Mouse (Mus musculus) left cerebral cortex, postnatal 14 days (tissue): ENCODE results near the gene S100a9. TPM values are rescaled to one million over a fixed set of nuclear protein-coding genes. Genes with fewer than 3 reads are reported as not detected.
A peak's percentile ranks its signal among the peaks of the same experiment; 100 is the strongest.

Experiments used
- DNase-seq, 2 experiments: peaks; one replicate each; pipeline ENCODE4 v3.0.0; 2021 to 2022; ENCODE audit warnings: low spot score in 2 of 2, mixed read lengths in 1 of 2
- intact Hi-C: fragments of 180-260 bp; cut with DNase I; formaldehyde crosslinking; loops from one replicate; pipeline ENCODE4 v1.15.1; 2025
- long read RNA-seq, 2 experiments: library from polyadenylated mRNA; stranded (forward); transcript quantifications; one replicate each; pipeline ENCODE4 v2.0.0; 2021
- total RNA-seq, 2 experiments: library from RNA; stranded (reverse); gene quantifications; 2 replicates each; pipeline ENCODE4 v1.2.3; 2021

Gene S100a9
- total RNA-seq, result 1 to 10 TPM in 1 of 2 experiments, not detected in 1; 2.5 TPM
- long read RNA-seq, experiment 1, result 0 reads
- long read RNA-seq, experiment 2, result 0 reads

DNA sequence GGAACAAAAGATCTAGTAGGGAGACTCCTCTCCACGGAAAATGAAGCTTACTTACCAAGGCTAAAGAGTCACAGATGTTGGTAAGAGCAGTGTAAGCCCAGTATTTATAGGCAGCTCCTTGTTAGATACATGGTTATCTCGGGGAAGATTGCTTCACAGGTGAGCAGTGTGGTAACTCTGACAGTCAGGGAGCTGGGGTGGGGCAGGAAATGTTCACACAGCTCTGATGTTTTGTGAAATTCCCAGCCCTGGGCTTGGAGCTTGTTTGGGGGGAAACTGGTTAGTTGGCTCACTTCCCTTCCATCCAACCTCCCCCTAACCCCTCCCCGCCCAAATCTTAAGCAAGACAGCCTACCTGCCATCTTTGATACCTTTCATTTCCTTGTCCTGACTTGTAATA is at the start of gene S100a9:
TSS of gene S100a9 (minus strand) at position 109 of the 400 bp plus-strand sequence.
- no peak for DNase-seq
- intact Hi-C loops, result no loop called here

DNA sequence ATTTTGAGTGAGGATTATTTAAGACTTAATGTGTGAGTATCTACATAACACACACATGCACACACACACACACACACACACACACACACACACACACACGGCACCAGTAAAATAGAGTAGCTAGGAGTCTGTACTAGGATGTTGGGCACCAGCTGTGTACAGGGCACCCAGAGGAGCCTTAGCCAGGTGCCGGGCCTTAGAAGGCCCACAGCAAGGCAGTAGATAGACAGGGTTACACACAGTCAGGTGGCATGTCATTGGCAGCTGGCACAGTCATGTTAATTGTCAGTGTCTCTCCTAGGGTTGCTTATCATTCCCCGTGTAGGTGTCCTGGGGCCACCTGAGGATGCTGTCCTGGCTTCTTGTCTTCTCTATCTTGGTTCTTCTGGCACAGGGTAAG is 31.1 kb upstream of the S100a9 start, which contains the start of gene Pglyrp4:
TSS of gene Pglyrp4 (plus strand) at position 301 of the 400 bp plus-strand sequence.
- intact Hi-C loops, result no loop called here
- no peak for DNase-seq

DNA sequence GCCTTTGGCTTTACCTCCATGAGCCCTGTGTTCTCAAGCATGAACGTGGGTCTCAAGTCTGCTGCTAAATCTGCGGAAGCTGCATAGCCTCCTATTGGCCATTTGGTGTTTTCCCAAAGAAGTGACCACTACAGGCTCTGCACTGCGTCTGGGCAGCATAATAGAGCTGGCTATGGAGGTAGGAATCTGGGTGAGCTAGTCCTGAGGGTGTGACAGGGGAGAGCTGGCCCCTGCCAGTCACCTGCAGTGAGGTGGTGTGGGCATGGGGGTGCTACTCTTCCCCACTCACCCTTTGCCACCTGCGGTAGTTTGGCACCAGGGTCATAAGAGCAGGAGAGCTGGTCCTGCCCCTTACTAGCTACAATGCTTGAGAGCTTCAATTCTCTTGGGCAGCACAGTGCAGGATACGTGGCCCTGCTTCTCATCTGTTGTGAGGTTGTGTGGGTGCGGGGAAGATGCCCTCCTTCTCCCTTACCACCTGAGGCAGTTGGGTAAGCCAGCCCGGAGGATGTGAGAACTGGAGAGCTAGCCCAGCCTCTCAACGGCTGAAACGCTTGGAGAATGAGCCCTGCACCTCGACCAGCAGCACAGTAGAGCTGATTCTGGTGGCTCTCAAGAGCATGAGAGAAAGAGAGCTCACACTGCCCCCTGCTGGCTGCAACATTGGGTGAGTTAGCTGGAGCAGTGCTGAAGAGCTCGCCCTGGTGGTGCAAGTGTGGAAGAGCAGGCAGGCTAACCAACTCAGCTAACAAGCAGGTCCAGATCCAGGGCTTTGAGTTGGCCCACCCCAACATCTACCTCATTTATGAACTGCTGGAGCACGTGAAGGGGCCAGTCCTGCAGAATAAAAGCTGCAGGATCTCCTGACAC is 14.3 kb upstream of the S100a9 start:
- DNase-seq, result peak; percentile 90 to 96
- intact Hi-C loops, result loop anchor here (2.0 to 5.0 kb wide), 2 partner anchors 53 to 219 kb away; partner anchors contain the start of gene Snapin

DNA sequence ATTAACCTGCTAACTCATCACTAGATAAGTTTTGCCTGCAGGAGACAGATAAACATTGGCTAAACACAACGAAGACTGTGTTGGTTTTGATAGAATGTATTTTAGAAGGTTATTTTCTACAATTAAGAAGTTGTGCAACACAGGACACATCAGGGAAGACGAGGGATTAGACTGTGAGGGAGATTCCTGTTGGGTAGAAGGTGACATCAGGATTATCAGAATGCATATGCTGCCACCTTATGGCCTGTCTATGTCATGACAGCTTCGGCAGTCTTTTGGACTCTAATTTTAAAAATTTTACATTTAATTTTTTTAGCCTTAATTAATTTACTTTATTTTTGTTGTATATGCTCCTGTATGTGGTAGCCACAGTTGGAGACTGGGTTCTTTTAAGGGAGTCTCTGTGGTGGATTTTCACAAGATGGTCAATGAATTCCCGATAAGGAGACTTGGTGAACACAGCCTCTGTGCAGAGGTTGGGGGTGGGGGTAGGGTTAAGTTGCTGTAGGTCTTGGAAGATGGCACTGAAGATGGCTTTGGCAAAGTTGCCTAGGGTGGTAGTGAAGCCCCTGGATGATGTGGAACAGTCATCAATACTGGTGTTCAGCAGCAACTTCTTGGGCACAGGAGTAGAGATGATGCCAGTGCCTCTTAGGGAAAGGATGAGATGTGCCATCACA is 13.1 kb upstream of the S100a9 start:
- DNase-seq, result peak; percentile 41 to 43
- intact Hi-C loops, result loop anchor here (2.0 to 5.0 kb wide), 2 partner anchors 51 to 218 kb away; partner anchors contain the start of gene Snapin

DNA sequence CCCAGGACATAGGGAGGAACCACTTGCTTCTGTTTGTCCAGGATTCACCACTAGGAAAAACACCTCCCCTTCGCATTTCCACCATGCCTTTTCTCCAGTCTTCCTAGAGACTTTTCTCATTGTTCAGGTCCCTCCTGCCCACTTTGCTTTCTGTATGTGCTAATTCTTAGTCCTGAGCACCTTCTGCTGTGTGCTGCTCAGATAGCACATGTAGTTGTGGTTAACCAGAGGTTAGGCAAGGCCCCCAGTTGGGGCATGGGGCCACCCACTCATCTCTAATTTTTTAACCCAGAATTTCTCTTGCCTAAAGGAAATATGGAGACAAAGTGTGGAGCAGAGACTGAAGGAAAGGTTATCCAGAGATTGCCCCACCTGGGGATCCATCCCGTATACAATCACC is 6.7 kb upstream of the S100a9 start:
- intact Hi-C loops, result no loop called here
- no peak for DNase-seq

DNA sequence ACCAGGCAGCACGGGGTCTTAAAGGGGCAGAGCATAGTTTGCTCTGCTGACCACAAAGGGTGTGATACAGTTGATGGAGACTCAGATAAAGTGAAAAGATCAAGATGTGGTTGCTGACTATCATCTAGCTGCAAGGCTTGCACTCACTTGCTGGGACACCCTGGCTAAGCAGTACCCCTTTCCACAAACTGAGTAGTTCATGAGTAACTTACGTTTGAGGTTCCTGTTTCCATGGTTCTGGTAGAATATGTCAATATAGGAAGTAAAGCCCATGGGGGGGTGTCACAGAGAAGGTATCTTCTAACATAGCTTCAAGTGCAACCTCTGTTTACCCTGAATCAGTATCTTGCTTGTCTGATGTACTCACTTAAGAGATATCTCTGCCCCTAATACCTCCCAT is 2.0 kb downstream of the S100a9 start:
- intact Hi-C loops, result no loop called here
- no peak for DNase-seq

DNA sequence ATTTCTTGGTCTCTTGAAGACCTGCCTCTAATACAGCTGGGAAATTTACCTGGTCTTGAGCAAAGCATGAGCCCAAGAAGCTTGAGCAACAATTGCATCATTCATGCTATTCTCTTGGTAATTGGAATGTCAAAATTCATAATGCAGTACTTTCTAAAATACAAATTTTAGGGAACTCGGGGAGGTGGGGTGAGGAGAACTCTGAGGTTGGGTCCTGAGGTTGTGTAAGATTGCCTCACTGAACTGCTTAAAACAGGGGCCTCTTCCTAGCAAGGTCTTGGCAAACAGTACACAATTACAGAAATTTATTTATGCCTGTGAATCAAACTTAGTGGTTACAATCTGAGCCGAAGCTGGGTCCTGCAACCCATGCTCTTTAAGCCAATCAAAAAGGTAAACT is 8.7 kb downstream of the S100a9 start:
- intact Hi-C loops, result no loop called here
- no peak for DNase-seq

DNA sequence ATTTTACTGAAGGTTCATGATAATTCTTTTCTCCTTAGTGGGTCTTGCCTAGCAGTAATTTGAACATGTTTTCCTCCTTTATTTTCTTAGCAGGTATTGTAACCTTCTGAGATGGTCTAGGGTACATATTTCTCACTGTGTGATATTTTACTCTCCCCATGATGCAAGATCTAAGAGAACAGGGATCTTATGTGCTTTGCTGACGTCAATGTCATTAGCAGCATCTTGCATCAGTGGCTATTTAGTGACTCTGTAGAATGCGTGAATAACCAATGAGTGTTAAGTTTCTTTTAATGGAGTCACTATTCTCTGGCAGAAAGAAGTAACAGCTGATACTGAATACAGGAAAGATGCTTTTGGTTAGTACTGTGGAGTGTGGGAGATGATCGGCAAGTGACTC is 11.6 kb downstream of the S100a9 start:
- DNase-seq, result no peak
- intact Hi-C loops, result no loop called here

DNA sequence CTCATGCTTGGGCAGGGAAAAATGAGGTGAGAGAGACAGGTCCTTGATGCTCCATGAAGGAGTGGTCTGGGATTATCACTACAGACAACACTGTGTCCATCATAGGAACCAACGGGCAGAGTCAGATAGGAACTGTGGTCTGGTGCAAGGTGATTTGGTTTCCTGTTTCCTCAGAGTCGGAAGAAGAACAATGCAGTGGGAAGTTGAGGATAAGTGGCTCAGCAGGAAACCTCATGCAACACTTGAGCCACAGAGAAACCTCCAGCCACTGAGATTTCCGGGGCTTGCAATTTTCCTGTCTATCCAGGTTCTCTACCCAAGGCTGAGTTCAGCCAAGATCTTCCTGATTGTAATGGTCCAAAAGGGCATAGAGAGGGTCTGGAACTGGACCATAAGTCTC is 16.9 kb downstream of the S100a9 start:
- DNase-seq, result no peak
- intact Hi-C loops, result no loop called here

DNA sequence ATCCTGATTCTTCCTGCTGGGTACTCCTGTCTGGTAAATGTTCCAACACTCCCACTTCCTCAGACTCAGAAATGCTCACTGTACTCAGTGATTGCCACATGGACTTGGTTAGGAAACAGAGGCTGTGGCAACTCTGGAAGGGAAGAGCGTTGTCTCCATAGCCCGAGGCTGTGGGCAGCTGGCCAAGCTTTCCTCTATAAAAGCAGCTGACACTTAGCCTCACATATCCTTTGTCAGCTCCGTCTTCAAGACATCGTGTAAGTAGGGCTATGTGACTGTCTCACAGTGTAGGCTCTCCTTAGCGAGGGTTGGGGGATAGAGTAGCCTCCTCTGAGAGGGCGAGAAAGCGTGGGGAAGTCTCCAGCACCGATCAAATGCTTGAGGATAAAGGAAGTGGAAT is 26.7 kb downstream of the S100a9 start, which contains the start of gene S100a8:
TSS of gene S100a8 (plus strand) at position 133 of the 400 bp plus-strand sequence.
- intact Hi-C loops, result no loop called here
- DNase-seq, result no peak

DNA sequence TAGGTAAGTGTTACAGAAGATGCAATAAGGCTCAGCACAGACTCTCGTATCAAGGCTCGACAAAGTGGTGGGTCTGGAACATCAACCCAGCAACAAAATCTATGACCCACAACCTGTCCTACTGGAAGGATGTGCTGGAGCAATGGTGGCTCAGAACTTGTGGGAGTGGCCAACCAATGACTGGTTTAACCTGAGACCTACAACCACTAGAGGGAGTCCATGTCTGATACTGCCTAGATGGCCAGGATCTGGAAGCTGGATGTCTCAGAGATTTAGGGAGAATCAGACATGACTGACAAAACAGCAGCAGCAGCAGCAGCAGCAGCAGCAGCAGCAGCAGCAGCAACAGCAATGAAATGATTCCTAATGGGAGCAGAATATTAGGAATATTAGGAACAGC is 31.3 kb downstream of the S100a9 start:
- intact Hi-C loops, result no loop called here
- DNase-seq, result no peak

DNA sequence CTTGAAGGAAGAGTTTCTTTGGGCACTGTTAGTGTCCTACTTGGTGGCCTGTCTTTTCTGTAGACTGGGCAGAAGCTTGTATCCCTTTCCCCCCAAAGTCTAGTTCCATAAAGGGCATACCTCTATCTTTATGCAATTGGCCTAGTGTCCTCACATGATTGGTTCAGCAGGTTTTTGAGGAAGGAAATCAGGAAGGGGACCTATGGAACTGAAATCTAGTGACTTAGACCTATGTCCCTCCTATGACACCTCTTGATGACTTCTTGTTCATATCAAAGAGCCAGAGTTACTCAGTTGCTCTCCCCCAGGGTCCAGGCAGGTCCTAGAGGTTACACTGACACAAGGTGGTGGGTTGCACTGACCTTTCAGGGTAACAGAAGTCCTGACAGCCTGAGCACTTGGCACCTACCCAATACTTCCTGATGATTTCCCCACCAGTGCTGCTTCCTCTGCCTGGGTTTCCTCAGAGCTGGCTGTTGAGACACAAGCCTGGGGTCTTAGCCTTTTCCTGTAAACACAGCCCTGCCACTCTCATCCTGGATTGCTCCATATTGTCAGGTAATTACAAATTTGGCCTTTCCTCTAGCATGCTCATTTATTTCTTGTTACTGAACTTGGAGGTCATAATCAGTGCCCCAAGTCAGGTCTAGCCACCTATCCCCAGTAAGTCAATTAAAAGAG is 36.0 kb downstream of the S100a9 start:
- DNase-seq, result no peak
- intact Hi-C loops, result loop anchor here (5.0 kb wide), 1 partner anchor 48 kb away; no protein-coding TSS in a partner anchor

DNA sequence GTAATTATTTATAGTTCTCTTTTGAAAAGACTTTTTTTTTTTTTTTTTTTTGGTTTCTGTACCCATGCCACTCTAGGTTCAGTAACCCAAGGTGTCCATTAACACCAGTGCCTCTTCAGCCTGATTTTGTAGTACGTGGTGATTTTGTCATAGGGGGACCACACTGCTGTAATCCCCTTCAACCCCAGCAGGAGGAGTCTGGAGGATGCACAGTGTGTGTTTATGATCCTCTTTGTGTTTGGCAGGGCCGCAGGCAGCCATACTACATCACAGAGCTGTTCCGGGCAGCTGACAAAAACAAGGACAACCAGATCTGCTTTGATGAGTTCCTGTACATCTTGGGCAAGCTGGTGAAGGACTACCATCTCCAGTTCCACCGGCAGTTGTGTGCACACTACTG is 38.1 kb downstream of the S100a9 start:
- intact Hi-C loops, result loop anchor here (5.0 kb wide), 1 partner anchor 50 kb away; no protein-coding TSS in a partner anchor
- no peak for DNase-seq

DNA sequence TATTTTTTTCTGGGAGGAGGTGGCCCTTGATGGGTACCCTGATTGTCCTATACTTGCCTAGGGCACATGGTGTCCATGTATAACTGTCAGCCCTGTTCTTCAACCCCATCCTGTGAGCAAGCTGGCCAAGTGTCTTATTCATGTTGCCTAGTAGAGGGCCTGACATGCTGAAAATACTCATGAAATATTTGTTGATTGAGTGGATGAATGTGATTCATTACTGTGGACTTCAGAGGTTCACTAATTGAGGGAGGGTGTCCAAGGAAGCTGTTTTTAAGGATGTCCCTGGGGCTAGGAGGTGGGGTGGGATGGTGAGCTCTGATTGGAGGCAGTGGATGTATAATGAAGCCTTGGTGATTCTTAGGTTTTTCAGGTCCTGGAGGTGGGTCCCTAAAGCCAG is 41.8 kb downstream of the S100a9 start, which contains the start of gene S100a7a:
TSS of gene S100a7a (plus strand) at position 301 of the 400 bp plus-strand sequence.
- intact Hi-C loops, result loop anchor here (1.0 to 5.0 kb wide), 3 partner anchors 67 to 162 kb away; partner anchors contain the start of genes Chtop and Snapin
- DNase-seq, result no peak

DNA sequence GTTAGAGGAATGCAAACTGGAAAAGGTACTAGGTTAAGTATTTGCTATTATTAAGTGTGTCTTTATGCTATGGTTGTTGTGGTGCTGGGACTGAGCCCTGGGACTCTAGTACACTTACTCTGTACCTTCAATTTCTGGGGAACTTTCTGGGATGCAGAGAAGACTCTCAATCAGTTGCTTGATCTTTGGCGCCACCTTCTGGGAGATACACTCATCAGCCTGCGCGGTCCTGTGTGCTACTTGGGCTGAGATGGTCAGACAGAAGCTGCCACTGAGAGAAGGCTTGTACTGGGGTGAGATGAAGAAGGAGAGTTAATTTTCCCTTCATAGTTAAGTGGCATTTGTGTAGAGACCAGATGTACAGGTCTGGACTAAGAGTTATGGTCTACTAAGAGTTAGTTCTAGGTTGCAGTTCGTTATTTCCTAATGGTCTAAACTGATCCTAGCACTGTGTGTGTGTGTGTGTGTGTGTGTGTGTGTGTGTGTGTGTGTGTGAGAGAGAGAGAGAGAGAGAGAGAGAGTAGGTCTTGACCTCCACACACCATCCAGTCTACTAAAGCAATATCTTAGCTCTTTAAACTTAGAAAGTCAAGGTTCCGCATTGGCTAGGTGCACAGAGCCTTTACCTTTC is 42.5 kb downstream of the S100a9 start:
- intact Hi-C loops, result loop anchor here (1.0 to 5.0 kb wide), 3 partner anchors 66 to 162 kb away; partner anchors contain the start of genes Chtop and Snapin
- DNase-seq, result peak; percentile 87 to 91

DNA sequence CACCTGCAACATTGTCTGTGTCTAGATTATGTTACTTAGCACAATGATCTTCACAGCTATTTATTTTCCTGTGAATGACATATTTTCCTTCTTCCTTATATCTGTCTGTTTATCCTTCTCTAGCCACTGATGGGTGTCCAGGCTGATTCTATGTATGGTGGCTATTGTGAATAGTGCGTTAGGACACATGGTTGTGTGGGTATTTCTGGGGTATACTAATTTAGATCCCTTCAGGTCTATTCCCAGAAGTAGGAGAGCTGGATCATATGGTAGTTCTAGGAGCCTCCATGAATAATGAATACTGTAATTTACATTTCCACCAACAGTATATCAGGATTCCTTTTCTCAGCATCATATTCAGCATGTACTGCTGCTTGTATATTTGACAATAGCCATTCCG is 45.7 kb downstream of the S100a9 start:
- intact Hi-C loops, result loop anchor here (5.0 kb wide), 1 partner anchor 143 kb away; the partner anchor contains the start of gene Chtop
- peak in 1 of 2 experiments; percentile 30 for DNase-seq

DNA sequence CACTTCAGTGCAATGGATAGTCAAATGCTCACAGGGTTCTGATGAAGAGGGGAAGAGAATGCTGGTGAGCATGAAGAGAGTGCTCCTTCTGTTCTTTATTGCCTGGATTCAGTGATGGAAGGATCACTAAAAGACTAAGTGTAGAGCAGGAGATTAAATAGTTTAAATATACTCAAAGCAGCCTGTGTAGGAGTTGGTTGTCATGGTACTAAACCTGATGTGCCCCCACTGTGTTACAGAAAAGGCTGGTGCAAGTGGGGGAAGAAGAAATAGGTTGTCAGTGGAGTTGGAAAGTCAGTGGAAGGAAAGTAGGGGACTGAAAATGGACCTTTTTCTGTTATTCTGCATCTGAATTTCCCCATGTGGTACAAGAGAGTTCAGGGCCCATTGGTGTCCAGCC is 46.5 kb downstream of the S100a9 start:
- intact Hi-C loops, result no loop called here
- DNase-seq, result peak in 1 of 2 experiments; percentile 54

DNA sequence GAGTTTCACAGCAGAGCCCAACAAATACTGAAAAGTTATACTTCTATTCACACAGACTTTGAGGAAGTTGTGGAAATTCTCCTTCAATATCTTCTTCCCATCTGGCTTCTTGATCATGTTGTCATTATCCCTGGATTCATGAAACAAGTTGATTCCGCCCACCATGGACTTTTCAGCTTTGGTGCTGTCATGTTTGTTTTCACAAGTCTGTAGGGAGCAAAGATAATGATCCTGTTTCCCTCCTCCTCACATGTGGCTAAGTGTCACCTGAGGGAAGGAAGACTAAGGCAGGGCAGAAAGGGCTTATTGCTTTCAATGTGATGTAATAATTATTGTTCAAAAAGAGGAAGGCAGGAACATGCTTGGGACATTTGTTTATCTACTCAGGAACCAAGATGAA is 48.2 kb downstream of the S100a9 start:
- intact Hi-C loops, result no loop called here
- no peak for DNase-seq

DNA sequence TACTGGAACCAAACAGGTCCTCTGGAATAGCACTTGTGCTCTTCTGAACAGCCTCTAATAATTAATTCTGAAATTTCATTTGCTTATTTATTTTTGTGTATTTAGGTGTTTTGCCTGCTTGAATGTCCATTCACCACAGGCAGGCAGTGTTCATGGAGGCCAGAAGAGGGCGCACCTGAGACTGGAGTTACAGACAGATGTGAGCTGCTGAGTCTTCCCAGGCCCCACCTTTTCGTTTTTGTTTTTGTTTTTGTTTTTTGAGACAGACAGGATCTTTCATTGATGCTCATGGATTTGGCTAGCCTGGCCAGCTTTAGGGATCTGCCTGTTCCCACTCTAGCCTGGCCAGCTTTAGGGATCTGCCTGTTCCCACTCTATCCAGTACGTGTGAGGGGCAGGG is 51.3 kb downstream of the S100a9 start:
- DNase-seq, result peak; percentile 41 to 47
- intact Hi-C loops, result no loop called here
